Mouse (Mus musculus) inflammation-experienced regulatory T-cells, adult 6 months (primary cell): ENCODE results near the gene Clk4. TPM values are rescaled to one million over a fixed set of nuclear protein-coding genes. Genes with fewer than 3 reads are reported as not detected.

Experiments
- ATAC-seq: one replicate; pipeline ENCODE4 v1.8.0; 2017
- polyA plus RNA-seq, 3 experiments: library from polyadenylated mRNA; unstranded; fragments of 100-300 nt; shearing (Covaris generic); gene quantifications; one replicate each; pipeline ENCODE4 v1.2.1; 2017

Clk4 gene
- polyA plus RNA-seq, 3 experiments from 2014 or later, result 168 to 272 (median 187) TPM

GRCm38 (mm10) chr11:51311846-51312245 lies 50.3 kb downstream of the Clk4 start:
- ATAC-seq, result no peak

- ATAC-seq, result no peak
Measured at GRCm38 (mm10) chr11:51315991-51316810, 54.7 kb downstream of the Clk4 start.

- no peak for ATAC-seq
Measured at GRCm38 (mm10) chr11:51320609-51321008, 59.1 kb downstream of the Clk4 start.

- ATAC-seq, result no peak
Measured at GRCm38 (mm10) chr11:51326908-51327307, 65.4 kb downstream of the Clk4 start.

GRCm38 (mm10) chr11:51328387-51328942 lies 66.9 kb downstream of the Clk4 start:
- no peak for ATAC-seq

GRCm38 (mm10) chr11:51329837-51330714 lies 68.5 kb downstream of the Clk4 start:
- no peak for ATAC-seq

Other genes starting within 250 kb of the Clk4 start
- gene Olfr54, start 247.5 kb upstream of the Clk4 start, polyA plus RNA-seq, result not detected
- gene Olfr1375, start 213.6 kb upstream of the Clk4 start, polyA plus RNA-seq, result not detected
- gene Zfp354a, start 202.5 kb upstream of the Clk4 start, polyA plus RNA-seq, result not detected
- gene Gm12569, start 41.3 kb upstream of the Clk4 start, polyA plus RNA-seq, result not detected
- not detected for gene BC049762, start 1.3 kb downstream of the Clk4 start, polyA plus RNA-seq
- gene Col23a1, start 28.2 kb downstream of the Clk4 start, polyA plus RNA-seq, result under 1 TPM; 0.30 to 0.87 (median 0.86) TPM